Mouse (Mus musculus) ES-E14 (cell line): ENCODE measurements around the gene Map2k5. TPM values are rescaled to one million over a fixed set of nuclear protein-coding genes. Genes with fewer than 3 reads are reported as not detected.

Experiments
- DNase-seq: peaks from one replicate; pipeline ENCODE4 v3.0.0-alpha.2; 2013; ENCODE audit warnings: low read depth, low spot score
- H3K27ac ChIP-seq: 2 replicates; pipeline ENCODE4 v1.5.1; 2012; ENCODE audit warnings: low read depth, mild to moderate bottlenecking, low read length, moderate library complexity, mixed read lengths; ENCODE audit not compliant: poor library complexity, insufficient read depth, severe bottlenecking
- H3K36me3 ChIP-seq: 2 replicates; pipeline ENCODE4 v1.6.1; 2012; ENCODE audit warnings: mild to moderate bottlenecking, low read length, moderate library complexity, mixed read lengths; ENCODE audit not compliant: control insufficient read depth, poor library complexity, insufficient read depth, severe bottlenecking
- H3K4me1 ChIP-seq, 2 experiments: fragments of 150-350 bp in 1 of 2; sonication (generic) in 1 of 2; 2 replicates each; pipeline ENCODE4 v1.6.1; 2012; ENCODE audit warnings: low read length in 2 of 2, mild to moderate bottlenecking in 1 of 2, mixed read lengths in 1 of 2; ENCODE audit not compliant: control insufficient read depth in 2 of 2, insufficient read depth in 2 of 2, poor library complexity in 1 of 2
- H3K4me3 ChIP-seq, 2 experiments: fragments of 150-350 bp in 1 of 2; sonication (generic) in 1 of 2; 2 replicates each; pipeline ENCODE4 v1.5.1; 2012; ENCODE audit warnings: low read length in 2 of 2, low read depth in 1 of 2, mild to moderate bottlenecking in 1 of 2, mixed read lengths in 1 of 2; ENCODE audit not compliant: insufficient read depth in 1 of 2, poor library complexity in 1 of 2, severe bottlenecking in 1 of 2
- H3K9ac ChIP-seq: 2 replicates; pipeline ENCODE4 v1.6.1; 2012; ENCODE audit warnings: low read depth, mild to moderate bottlenecking, low read length, mixed read lengths; ENCODE audit not compliant: poor library complexity, insufficient read depth, severe bottlenecking
- H3K9me3 ChIP-seq: fragments of 150-350 bp; sonication (generic); 2 replicates; pipeline ENCODE4 v1.6.1; 2012; ENCODE audit warnings: low read depth, mild to moderate bottlenecking, low read length; ENCODE audit not compliant: control insufficient read depth, insufficient read depth
- CHD2 ChIP-seq: IDR thresholded peaks from 2 replicates; pipeline ENCODE4 v1.6.1; 2014; ENCODE audit warnings: mild to moderate bottlenecking, low read depth, low read length, inconsistent platforms
- HCFC1 ChIP-seq: IDR thresholded peaks from 2 replicates; pipeline ENCODE4 v1.6.1; 2012; ENCODE audit warnings: low read length, inconsistent platforms, borderline replicate concordance; ENCODE audit not compliant: insufficient read depth
- MAFK ChIP-seq: IDR thresholded peaks from 2 replicates; pipeline ENCODE4 v1.6.1; 2014; ENCODE audit warnings: mild to moderate bottlenecking, low read depth, low read length, inconsistent platforms; ENCODE audit not compliant: insufficient read depth
- ZC3H11A ChIP-seq: IDR thresholded peaks from 2 replicates; pipeline ENCODE4 v1.6.1; 2012; ENCODE audit warnings: low read depth, mild to moderate bottlenecking, inconsistent platforms, low read length, borderline replicate concordance
- ZNF384 ChIP-seq: IDR thresholded peaks from 2 replicates; pipeline ENCODE4 v1.6.1; 2012; ENCODE audit warnings: low read depth, low read length, inconsistent platforms
- in situ Hi-C, 2 experiments: fragments of 600-800 bp; cut with MboI; formaldehyde crosslinking; loops; one replicate each; pipeline ENCODE4 v1.15.1; 2025; ENCODE audit warnings: low sequenced_read_pairs in 2 of 2, inconsistent platforms in 1 of 2; ENCODE audit not compliant: unreplicated experiment in 2 of 2
- total RNA-seq: library from RNA; depleted of rRNA; stranded (reverse); fragments of 300-350 nt; gene quantifications from 2 replicates; pipeline ENCODE4 v1.2.3, GENCODE M21; 2012

Map2k5 gene
- total RNA-seq, 1 experiment: 8.3 TPM

DNA sequence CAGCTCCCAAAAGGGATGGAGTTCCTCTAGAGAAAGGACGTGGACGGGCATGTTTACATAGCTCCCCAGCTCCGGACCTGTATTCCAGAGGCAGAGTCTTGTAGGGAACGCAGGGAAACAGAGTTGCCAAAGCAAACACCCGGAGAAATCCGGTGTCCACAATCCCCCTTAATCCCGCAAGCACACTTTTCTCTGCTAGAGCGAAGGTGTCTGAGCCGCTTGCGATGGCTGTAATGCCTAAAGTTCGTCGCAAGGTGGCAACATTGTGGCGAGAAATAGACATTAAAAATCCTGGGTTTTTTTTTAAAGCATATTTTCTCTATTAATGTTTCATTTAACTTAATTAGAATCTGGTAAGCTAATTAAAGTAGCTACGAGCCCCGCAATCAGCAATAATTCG is 241.9 kb downstream of the Map2k5 start:
- no peak for DNase-seq
- H3K36me3 ChIP-seq: no peaks in the 10 kb centered on the region
- H3K4me3 ChIP-seq: peak overlapping the region in 1 of 2 experiments; percentile 55; a peak in 2 of 4 replicates
- peaks cover 7 to 19% of the 10 kb centered on the region in 2 experiments; a peak in 3 of 4 replicates for H3K4me1 ChIP-seq
- no peaks in the 10 kb centered on the region for H3K9me3 ChIP-seq
- H3K27ac ChIP-seq: no peak overlapping the region
- peak; percentile 53; the same call in 1 of the 2 replicates for TF ChIP-seq ZC3H11A
- TF ChIP-seq HCFC1: no peak
- in situ Hi-C loops: loop anchor here (10.0 to 25.0 kb wide), 2 partner anchors 702 to 709 kb away; no protein-coding TSS in a partner anchor
- H3K9ac ChIP-seq: no peak overlapping the region

- Histone ChIP-seq H3K9ac (no peak overlapping the region), H3K36me3 (no peaks in the 10 kb centered on the region), H3K4me1 (peaks cover 7 to 19% of the 10 kb centered on the region in 2 experiments; a peak in 3 of 4 replicates), H3K4me3 (peak overlapping the region in 1 of 2 experiments; percentile 55; a peak in 2 of 4 replicates), H3K9me3 (no peaks in the 10 kb centered on the region), H3K27ac (no peak overlapping the region)
- in situ Hi-C loops: loop anchor here (10.0 to 25.0 kb wide), 2 partner anchors 702 to 709 kb away; no protein-coding TSS in a partner anchor
- TF ChIP-seq ZC3H11A (no peak), ZNF384 (no peak), MAFK (no peak), HCFC1 (no peak), CHD2 (no peak)
- no peak for DNase-seq
Measured at GRCm38 (mm10) chr9:63135356-63135755, 242.3 kb downstream of the Map2k5 start.

DNA sequence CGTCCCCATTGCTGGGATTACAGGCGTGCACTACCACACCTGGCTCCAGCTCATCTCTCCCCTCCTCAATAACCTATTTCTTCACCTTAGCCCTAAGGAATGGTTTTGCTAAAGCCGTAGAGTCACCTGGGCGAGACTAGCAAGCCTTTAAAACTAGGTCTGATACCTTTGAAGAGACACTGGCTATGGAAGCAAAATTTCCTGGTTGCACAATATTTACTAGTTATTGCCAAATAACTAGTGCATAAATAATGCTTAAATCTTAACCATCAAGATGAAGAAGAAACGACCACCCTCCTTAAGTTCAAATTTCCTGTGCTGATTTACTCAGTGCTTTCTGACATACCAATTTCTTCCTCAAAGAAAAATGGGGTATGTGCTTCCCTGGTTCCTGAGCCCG is 244.0 kb downstream of the Map2k5 start:
- H3K9ac ChIP-seq: no peak overlapping the region
- H3K36me3 ChIP-seq: no peaks in the 10 kb centered on the region
- H3K9me3 ChIP-seq: no peaks in the 10 kb centered on the region
- no peak for TF ChIP-seq ZC3H11A
- no peak for TF ChIP-seq HCFC1
- no peak for TF ChIP-seq CHD2
- no peak for TF ChIP-seq MAFK
- no peak for TF ChIP-seq ZNF384
- DNase-seq: no peak
- in situ Hi-C loops: loop anchor here (10.0 to 25.0 kb wide), 2 partner anchors 704 to 711 kb away; no protein-coding TSS in a partner anchor
- H3K4me1 ChIP-seq: peaks cover 7 to 12% of the 10 kb centered on the region in 2 experiments; a peak in 3 of 4 replicates
- peak overlapping the region; percentile 34 to 71; a peak in 3 of 4 replicates for H3K4me3 ChIP-seq
- no peak overlapping the region for H3K27ac ChIP-seq

- H3K9me3 ChIP-seq: no peaks in the 10 kb centered on the region
- peak; percentile 85 for DNase-seq
- in situ Hi-C loops: loop anchor here (10.0 to 25.0 kb wide), 2 partner anchors 704 to 712 kb away; no protein-coding TSS in a partner anchor
- H3K27ac ChIP-seq: no peak overlapping the region
- H3K4me3 ChIP-seq: peak overlapping the region; percentile 71 to 76
- H3K4me1 ChIP-seq: peaks cover 7 to 8% of the 10 kb centered on the region in 2 experiments; a peak in 3 of 4 replicates
- TF ChIP-seq ZC3H11A (no peak), ZNF384 (no peak), MAFK (0 out of 2 replicates have a peak, but pooled peaks have one; percentile 11), CHD2 (no peak), HCFC1 (peak; percentile 64; the same call in 1 of the 2 replicates)
- H3K36me3 ChIP-seq: no peaks in the 10 kb centered on the region
- H3K9ac ChIP-seq: peak overlapping the region; percentile 77
Measured at GRCm38 (mm10) chr9:63132673-63133601, 244.8 kb downstream of the Map2k5 start.
